Mouse (Mus musculus) heart, embryonic 14.5 days (tissue): ENCODE results near the gene Sh3pxd2a. TPM values are rescaled to one million over a fixed set of nuclear protein-coding genes. Genes with fewer than 3 reads are reported as not detected.

Experiments used
- ATAC-seq: fragments of 200-750 bp; cut with Nextera tagmentation; 2 replicates; pipeline ENCODE4 v1.8.0; 2017; ENCODE audit warnings: low read depth, moderate TSS enrichment; ENCODE audit not compliant: insufficient number of reproducible peaks, insufficient read depth, low FRiP score
- H3K27ac ChIP-seq, 2 experiments: fragments of 200-500 bp in 1 of 2; fragments of 300-500 bp in 1 of 2; sonication (generic) in 1 of 2; replicated peaks in 1 of 2; 2 replicates each; pipeline ENCODE4 v1.5.1; 2012 to 2014; ENCODE audit warnings: low read depth in 2 of 2, low read length in 2 of 2, control low read depth in 1 of 2, mild to moderate bottlenecking in 1 of 2, mixed read lengths in 1 of 2; ENCODE audit not compliant: control insufficient read depth in 1 of 2, insufficient read depth in 1 of 2
- H3K27me3 ChIP-seq: fragments of 300-500 bp; sonication (generic); 2 replicates; pipeline ENCODE4 v1.6.1; 2014; ENCODE audit warnings: mild to moderate bottlenecking, low read length, control low read depth; ENCODE audit not compliant: control insufficient read depth, insufficient read depth
- H3K36me3 ChIP-seq: fragments of 300-500 bp; sonication (generic); 2 replicates; pipeline ENCODE4 v1.6.1; 2014; ENCODE audit warnings: mild to moderate bottlenecking, control low read depth, low read length, mixed read lengths; ENCODE audit not compliant: control insufficient read depth, insufficient read depth
- H3K4me1 ChIP-seq, 2 experiments: fragments of 200-500 bp in 1 of 2; fragments of 300-500 bp in 1 of 2; sonication (generic) in 1 of 2; 2 replicates each; pipeline ENCODE4 v1.6.1; 2012 to 2014; ENCODE audit warnings: low read length in 2 of 2, control low read depth in 1 of 2, mixed read lengths in 1 of 2; ENCODE audit not compliant: control insufficient read depth in 2 of 2, insufficient read depth in 2 of 2
- H3K4me2 ChIP-seq: fragments of 300-500 bp; sonication (generic); 2 replicates; pipeline ENCODE4 v1.6.1; 2014; ENCODE audit warnings: mild to moderate bottlenecking, low read length
- H3K4me3 ChIP-seq, 2 experiments: fragments of 200-500 bp in 1 of 2; fragments of 300-500 bp in 1 of 2; sonication (generic) in 1 of 2; 2 replicates each; pipeline ENCODE4 v1.5.1; 2012 to 2014; ENCODE audit warnings: low read length in 2 of 2, mild to moderate bottlenecking in 2 of 2, control low read depth in 1 of 2, low read depth in 1 of 2, moderate library complexity in 1 of 2; ENCODE audit not compliant: control insufficient read depth in 1 of 2, insufficient read depth in 1 of 2
- H3K9ac ChIP-seq: fragments of 300-500 bp; sonication (generic); 2 replicates; pipeline ENCODE4 v1.6.1; 2014; ENCODE audit warnings: mild to moderate bottlenecking, low read length
- H3K9me3 ChIP-seq: fragments of 300-500 bp; sonication (generic); 2 replicates; pipeline ENCODE4 v1.6.1; 2016; ENCODE audit warnings: low read length, control low read depth; ENCODE audit not compliant: control insufficient read depth
- WGBS: fragments of 180-500 bp; shearing (Covaris S2); extraction: QIAGEN DNeasy Blood & Tissue Kit; methylation state at CpG from one replicate; pipeline ENCODE4 v1.1.7; 2014; 5-methylcytosine and 5-hydroxymethylcytosine counted together
- polyA plus RNA-seq: library from polyadenylated mRNA; unstranded; fragments of >200 nt; fragmentation: Nextera tagmentation; extraction: Ambion mirVana; gene quantifications from 2 replicates; pipeline ENCODE4 v1.2.1, GENCODE M21; 2014

The Sh3pxd2a gene
- polyA plus RNA-seq, 1 experiment from 2014 or later = 9.7 TPM

- 39% methylated on average over 4 of the region's 4 CpGs for WGBS
- H3K4me1 ChIP-seq = peaks cover 20 to 26% of the 10 kb centered on the region in 2 experiments
- no peak overlapping the region for H3K9ac ChIP-seq
- no peaks in the 10 kb centered on the region for H3K36me3 ChIP-seq
- no peak overlapping the region for H3K27ac ChIP-seq
- no peaks in the 10 kb centered on the region for H3K27me3 ChIP-seq
- no peak for ATAC-seq
- no peak overlapping the region for H3K4me2 ChIP-seq
- no peak overlapping the region for H3K4me3 ChIP-seq
- 0 out of 2 replicates have a peak, but pooled peaks cover 3% of the 10 kb centered on the region for H3K9me3 ChIP-seq
Observed at GRCm38 (mm10) chr19:47488250-47488649, 24.0 kb upstream of the Sh3pxd2a start.

- Histone ChIP-seq H3K4me1 (peaks cover 16 to 22% of the 10 kb centered on the region in 2 experiments), H3K4me2 (no peak overlapping the region), H3K36me3 (no peaks in the 10 kb centered on the region), H3K27ac (no peak overlapping the region), H3K27me3 (no peaks in the 10 kb centered on the region), H3K4me3 (no peak overlapping the region), H3K9me3 (0 out of 2 replicates have a peak, but pooled peaks cover 3% of the 10 kb centered on the region), H3K9ac (no peak overlapping the region)
- 86% methylated on average over 9 of the region's 9 CpGs for WGBS
- no peak for ATAC-seq
Observed at GRCm38 (mm10) chr19:47487572-47487971, 23.4 kb upstream of the Sh3pxd2a start.

- peak; percentile 80 for ATAC-seq
- Histone ChIP-seq H3K4me1 (peaks cover 16 to 19% of the 10 kb centered on the region in 2 experiments), H3K4me3 (peak overlapping the region in 1 of 2 experiments; percentile 14; a peak in 2 of 4 replicates), H3K27me3 (no peaks in the 10 kb centered on the region), H3K36me3 (no peaks in the 10 kb centered on the region), H3K9ac (peak overlapping the region; percentile 48), H3K4me2 (peak overlapping the region; percentile 52), H3K27ac (peak overlapping the region; percentile 93 to 95), H3K9me3 (peaks cover 11% of the 10 kb centered on the region)
- 11% methylated on average over 9 of the region's 9 CpGs for WGBS
Observed at GRCm38 (mm10) chr19:47485997-47486566, 21.9 kb upstream of the Sh3pxd2a start.

- Histone ChIP-seq H3K4me2 (no peak overlapping the region), H3K9ac (no peak overlapping the region), H3K4me3 (no peak overlapping the region), H3K9me3 (peaks cover 8% of the 10 kb centered on the region), H3K27ac (peak overlapping the region; percentile 29 to 52; a peak in 1 of 4 replicates), H3K27me3 (no peaks in the 10 kb centered on the region), H3K36me3 (no peaks in the 10 kb centered on the region), H3K4me1 (peaks cover 16 to 17% of the 10 kb centered on the region in 2 experiments)
- no peak for ATAC-seq
- 86% methylated on average over 3 of the region's 3 CpGs for WGBS
Observed at GRCm38 (mm10) chr19:47484110-47484509, 19.9 kb upstream of the Sh3pxd2a start.

GRCm38 (mm10) chr19:47483346-47483745 lies 19.1 kb upstream of the Sh3pxd2a start:
- no peak for ATAC-seq
- Histone ChIP-seq H3K36me3 (no peaks in the 10 kb centered on the region), H3K9me3 (peaks cover 8% of the 10 kb centered on the region), H3K9ac (no peak overlapping the region), H3K27me3 (no peaks in the 10 kb centered on the region), H3K4me3 (no peak overlapping the region), H3K4me2 (no peak overlapping the region), H3K4me1 (peaks cover 16 to 17% of the 10 kb centered on the region in 2 experiments), H3K27ac (no peak overlapping the region)
- WGBS = 37% methylated on average over 3 of the region's 3 CpGs

- no peak overlapping the region; a peak in 1 of 4 replicates for H3K27ac ChIP-seq
- no peak overlapping the region for H3K9ac ChIP-seq
- H3K36me3 ChIP-seq = no peaks in the 10 kb centered on the region
- WGBS = 82% methylated on average over 3 of the region's 3 CpGs
- H3K9me3 ChIP-seq = no peaks in the 10 kb centered on the region
- H3K27me3 ChIP-seq = no peaks in the 10 kb centered on the region
- ATAC-seq = no peak
- H3K4me1 ChIP-seq = peaks cover 4 to 17% of the 10 kb centered on the region in 2 experiments
- 0 out of 2 replicates have a peak overlapping the region, but pooled peaks have one; percentile 24 for H3K4me2 ChIP-seq
- H3K4me3 ChIP-seq = no peak overlapping the region
Observed at GRCm38 (mm10) chr19:47473453-47473852, 9.3 kb upstream of the Sh3pxd2a start.

GRCm38 (mm10) chr19:47472881-47473400 lies 8.7 kb upstream of the Sh3pxd2a start:
- peaks cover 4 to 20% of the 10 kb centered on the region in 2 experiments for H3K4me1 ChIP-seq
- H3K9ac ChIP-seq = no peak overlapping the region
- H3K36me3 ChIP-seq = no peaks in the 10 kb centered on the region
- 41% methylated on average over 15 of the region's 15 CpGs for WGBS
- no peaks in the 10 kb centered on the region for H3K9me3 ChIP-seq
- no peak; the same call in 1 of the 2 replicates for ATAC-seq
- no peaks in the 10 kb centered on the region for H3K27me3 ChIP-seq
- peak overlapping the region; percentile 24; the same call in 1 of the 2 replicates for H3K4me2 ChIP-seq
- H3K4me3 ChIP-seq = no peak overlapping the region
- H3K27ac ChIP-seq = peak overlapping the region in 1 of 2 experiments; percentile 27; a peak in 1 of 4 replicates
